Mouse (Mus musculus): ENCODE results near the gene Ttc7b.

The Ttc7b gene

GRCm38 (mm10) chr12:100262846-100263245, 257.8 kb downstream of the Ttc7b start:
- no peak for DNase-seq

- DNase-seq, result no peak
These were observed 258.9 kb downstream of the Ttc7b start for GRCm38 (mm10) chr12:100261761-100262160.

GRCm38 (mm10) chr12:100260151-100260550, 260.5 kb downstream of the Ttc7b start:
- no peak for DNase-seq

GRCm38 (mm10) chr12:100257779-100258178, 262.8 kb downstream of the Ttc7b start:
- DNase-seq, result no peak

- DNase-seq, result no peak
These were observed 265.1 kb downstream of the Ttc7b start for GRCm38 (mm10) chr12:100255441-100255949.

- no peak for DNase-seq
These were observed 266.2 kb downstream of the Ttc7b start for GRCm38 (mm10) chr12:100254471-100254870.
